Mouse (Mus musculus) liver, embryonic 14.5 days (tissue): ENCODE measurements around the gene Ier2.

ENCODE experiments used
- CTCF ChIP-seq: IDR thresholded peaks from 2 replicates; pipeline ENCODE4 v1.5.1; 2016; ENCODE audit warnings: antibody characterized with exemption, low read depth, control low read depth
- EP300 ChIP-seq: IDR thresholded peaks from 2 replicates; pipeline ENCODE4 v1.6.1; 2016; ENCODE audit warnings: antibody characterized with exemption, low read depth

DNA sequence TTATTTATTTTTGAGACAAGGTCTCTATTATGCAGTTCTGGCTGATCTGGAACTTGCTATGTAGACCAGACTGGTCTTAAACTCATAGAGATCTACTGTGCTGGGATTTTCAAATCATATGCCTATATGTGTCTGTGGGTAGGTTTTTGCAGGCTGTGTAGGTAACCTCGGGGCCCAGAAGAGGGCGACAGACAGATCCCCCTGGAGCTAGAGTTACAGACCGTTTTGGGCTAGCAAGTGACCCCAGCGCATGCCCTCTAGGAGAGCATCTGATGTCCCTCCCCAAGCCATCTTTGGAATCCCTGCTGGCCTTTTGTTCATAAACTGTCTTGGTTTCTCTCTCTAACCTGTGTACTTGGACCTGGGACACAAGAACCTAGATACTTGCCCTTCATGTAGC lies 8.1 kb downstream of the Ier2 start:
- peak; percentile 57 for TF ChIP-seq CTCF
- no peak for TF ChIP-seq EP300
